Mouse (Mus musculus) megakaryocyte progenitor cell, adult 5-6 weeks (primary cell): ENCODE data around the gene Gm16434. TPM values are rescaled to one million over a fixed set of nuclear protein-coding genes. Genes with fewer than 3 reads are reported as not detected.
"Not testable (repeated sequence)": the region's sequence is repeated elsewhere in the genome, so short reads cannot be mapped to it uniquely, and the experiment has no call there.

Experiments
- ATAC-seq: replicated peaks from 2 replicates; pipeline ENCODE4 v1.8.0; 2016; ENCODE audit warnings: mild to moderate bottlenecking, moderate TSS enrichment, inconsistent platforms; ENCODE audit not compliant: poor library complexity
- total RNA-seq, 2 experiments: library from RNA; stranded (forward) in 1 of 2; stranded (reverse) in 1 of 2; fragments of 157-497, 149-512 nt in 1 of 2; fragments of 200-1000 nt in 1 of 2; gene quantifications; 2 replicates each; pipeline versions ENCODE4 v1.2.3 to v1.2.4; 2015 to 2017

Gene Gm16434
- total RNA-seq (2015) (not detected in 2 replicates), total RNA-seq (2017) (not detected in 2 replicates)

- not testable (repeated sequence) for ATAC-seq
Observed at GRCm38 (mm10) chr14:7194440-7194839, at the start of gene Gm16434. Gm16434 (minus strand) TSS chr14:7194540.

- ATAC-seq = not testable (repeated sequence)
Observed at GRCm38 (mm10) chr14:7243498-7243897, 49.2 kb upstream of the Gm16434 start.

GRCm38 (mm10) chr14:7200070-7200469 is 5.7 kb upstream of the Gm16434 start:
- not testable (repeated sequence) for ATAC-seq

GRCm38 (mm10) chr14:7174483-7174971 is 19.8 kb downstream of the Gm16434 start, which contains the start of gene Gm3512:
Gm3512 (minus strand) TSS chr14:7174533.
- not testable (repeated sequence) for ATAC-seq

Other genes starting within 250 kb of the Gm16434 start
- not detected in 2 replicates for gene Gm6356, start 220.7 kb downstream of the Gm16434 start, total RNA-seq (2015)
- not detected in 2 replicates for gene Gm6356, start 220.7 kb downstream of the Gm16434 start, total RNA-seq (2017)
- 0.07 TPM in 1 of 2 replicates, not detected in the other for gene Gm10406, start 167.1 kb downstream of the Gm16434 start, total RNA-seq (2015)
- not detected in 2 replicates for gene Gm10406, start 167.1 kb downstream of the Gm16434 start, total RNA-seq (2017)
- gene Gm3685, start 149.6 kb downstream of the Gm16434 start, total RNA-seq (2015) = not detected in 2 replicates
- not detected in 2 replicates for gene Gm3685, start 149.6 kb downstream of the Gm16434 start, total RNA-seq (2017)
- gene Gm3696, start 93.9 kb downstream of the Gm16434 start, total RNA-seq (2015) = 0.42 TPM in 1 of 2 replicates, not detected in the other
- gene Gm3696, start 93.9 kb downstream of the Gm16434 start, total RNA-seq (2017) = not detected in 2 replicates
- not detected in 2 replicates for gene Gm6676, start 69.1 kb downstream of the Gm16434 start, total RNA-seq (2015)
- not detected in 2 replicates for gene Gm6676, start 69.1 kb downstream of the Gm16434 start, total RNA-seq (2017)
- gene Gm3512, start 20.0 kb downstream of the Gm16434 start, total RNA-seq (2015) = 0.64 TPM in 1 of 2 replicates, not detected in the other
- gene Gm3512, start 20.0 kb downstream of the Gm16434 start, total RNA-seq (2017) = 0.81 and 0.83 TPM in 2 replicates
- not detected in 2 replicates for gene Gm3727, start 70.2 kb upstream of the Gm16434 start, total RNA-seq (2015)
- gene Gm3727, start 70.2 kb upstream of the Gm16434 start, total RNA-seq (2017) = not detected in 2 replicates
- 0.10 TPM in 1 of 2 replicates, not detected in the other for gene Gm3739, start 120.5 kb upstream of the Gm16434 start, total RNA-seq (2015)
- 0.21 TPM in 1 of 2 replicates, not detected in the other for gene Gm3739, start 120.5 kb upstream of the Gm16434 start, total RNA-seq (2017)
- gene Gm5797, start 137.9 kb upstream of the Gm16434 start, total RNA-seq (2015) = not detected in 2 replicates
- gene Gm5797, start 137.9 kb upstream of the Gm16434 start, total RNA-seq (2017) = not detected in 2 replicates
- gene Gm8374, start 170.6 kb upstream of the Gm16434 start, total RNA-seq (2015) = not detected in 2 replicates
- gene Gm8374, start 170.6 kb upstream of the Gm16434 start, total RNA-seq (2017) = not detected in 2 replicates